Mouse (Mus musculus) liver, embryonic 14.5 days (tissue): ENCODE results near the gene Selenof. TPM values are rescaled to one million over a fixed set of nuclear protein-coding genes. Genes with fewer than 3 reads are reported as not detected.

Source experiments
- ATAC-seq: fragments of 200-750 bp; cut with Nextera tagmentation; 2 replicates; pipeline ENCODE4 v1.8.0; 2017; ENCODE audit warnings: moderate number of reproducible peaks, mild to moderate bottlenecking, moderate library complexity; ENCODE audit not compliant: insufficient read depth
- DNase-seq, 3 experiments: peaks; one replicate each; pipeline ENCODE4 v3.0.0-alpha.2; 2012 to 2013; ENCODE audit warnings: low read depth in 3 of 3, low spot score in 3 of 3
- H3K27ac ChIP-seq: fragments of 300-500 bp; sonication (generic); 2 replicates; pipeline ENCODE4 v1.5.1; 2014; ENCODE audit warnings: moderate library complexity, mild to moderate bottlenecking, control low read depth, inconsistent platforms
- H3K27me3 ChIP-seq: fragments of 300-500 bp; sonication (generic); 2 replicates; pipeline ENCODE4 v1.6.1; 2014; ENCODE audit warnings: mild to moderate bottlenecking, low read length, moderate library complexity; ENCODE audit not compliant: control insufficient read depth, insufficient read depth
- H3K36me3 ChIP-seq: fragments of 300-500 bp; sonication (generic); replicated peaks from 2 replicates; pipeline ENCODE4 v1.6.1; 2014; ENCODE audit warnings: low read depth; ENCODE audit not compliant: control insufficient read depth, insufficient read depth
- H3K4me1 ChIP-seq, 2 experiments: fragments of 200-500 bp in 1 of 2; fragments of 300-500 bp in 1 of 2; sonication (generic) in 1 of 2; replicated peaks; 2 replicates each; pipeline ENCODE4 v1.6.1; 2012 to 2014; ENCODE audit warnings: antibody characterized with exemption in 1 of 2, inconsistent platforms in 1 of 2, low read length in 1 of 2; ENCODE audit not compliant: control insufficient read depth in 2 of 2, insufficient read depth in 2 of 2
- H3K4me2 ChIP-seq: fragments of 300-500 bp; sonication (generic); 2 replicates; pipeline ENCODE4 v1.6.1; 2014; ENCODE audit warnings: low read depth, mild to moderate bottlenecking, control low read depth, moderate library complexity
- H3K4me3 ChIP-seq, 2 experiments: fragments of 200-500 bp in 1 of 2; fragments of 300-500 bp in 1 of 2; sonication (generic) in 1 of 2; 2 replicates each; pipeline ENCODE4 v1.5.1; 2012 to 2014; ENCODE audit warnings: low read depth in 2 of 2, low read length in 2 of 2, mild to moderate bottlenecking in 2 of 2, control low read depth in 1 of 2, inconsistent platforms in 1 of 2, moderate library complexity in 1 of 2; ENCODE audit not compliant: insufficient read depth in 1 of 2
- H3K9ac ChIP-seq: fragments of 300-500 bp; sonication (generic); replicated peaks from 2 replicates; pipeline ENCODE4 v1.6.1; 2014; ENCODE audit warnings: mild to moderate bottlenecking, control low read depth, moderate library complexity
- H3K9me3 ChIP-seq: fragments of 300-500 bp; sonication (generic); 2 replicates; pipeline ENCODE4 v1.6.1; 2016; ENCODE audit warnings: low read length, mixed read lengths; ENCODE audit not compliant: control insufficient read depth
- CTCF ChIP-seq: IDR thresholded peaks from 2 replicates; pipeline ENCODE4 v1.5.1; 2016; ENCODE audit warnings: antibody characterized with exemption, low read depth, control low read depth
- EP300 ChIP-seq: IDR thresholded peaks from 2 replicates; pipeline ENCODE4 v1.6.1; 2016; ENCODE audit warnings: antibody characterized with exemption, low read depth
- WGBS: fragments of 180-500 bp; shearing (Covaris S2); extraction: QIAGEN DNeasy Blood & Tissue Kit; methylation state at CpG from one replicate; pipeline ENCODE4 v1.1.7; 2014; ENCODE audit not compliant: insufficient replicate concordance; 5-methylcytosine and 5-hydroxymethylcytosine counted together
- polyA plus RNA-seq, 2 experiments: library from polyadenylated mRNA; depleted of rRNA in 1 of 2; stranded (reverse) in 1 of 2; unstranded in 1 of 2; fragments of >200 nt; fragmentation: Nextera tagmentation in 1 of 2; extraction: Ambion mirVana in 1 of 2; gene quantifications; 2 replicates each; pipeline versions ENCODE4 v1.2.1 to v1.2.3; 2012 to 2014

The Selenof gene
- polyA plus RNA-seq (2012; rRNA removed) (72.6 and 141 TPM in 2 replicates), polyA plus RNA-seq (2014; fragmentation: Nextera tagmentation; extraction: Ambion mirVana) (243 and 263 TPM in 2 replicates)

DNA sequence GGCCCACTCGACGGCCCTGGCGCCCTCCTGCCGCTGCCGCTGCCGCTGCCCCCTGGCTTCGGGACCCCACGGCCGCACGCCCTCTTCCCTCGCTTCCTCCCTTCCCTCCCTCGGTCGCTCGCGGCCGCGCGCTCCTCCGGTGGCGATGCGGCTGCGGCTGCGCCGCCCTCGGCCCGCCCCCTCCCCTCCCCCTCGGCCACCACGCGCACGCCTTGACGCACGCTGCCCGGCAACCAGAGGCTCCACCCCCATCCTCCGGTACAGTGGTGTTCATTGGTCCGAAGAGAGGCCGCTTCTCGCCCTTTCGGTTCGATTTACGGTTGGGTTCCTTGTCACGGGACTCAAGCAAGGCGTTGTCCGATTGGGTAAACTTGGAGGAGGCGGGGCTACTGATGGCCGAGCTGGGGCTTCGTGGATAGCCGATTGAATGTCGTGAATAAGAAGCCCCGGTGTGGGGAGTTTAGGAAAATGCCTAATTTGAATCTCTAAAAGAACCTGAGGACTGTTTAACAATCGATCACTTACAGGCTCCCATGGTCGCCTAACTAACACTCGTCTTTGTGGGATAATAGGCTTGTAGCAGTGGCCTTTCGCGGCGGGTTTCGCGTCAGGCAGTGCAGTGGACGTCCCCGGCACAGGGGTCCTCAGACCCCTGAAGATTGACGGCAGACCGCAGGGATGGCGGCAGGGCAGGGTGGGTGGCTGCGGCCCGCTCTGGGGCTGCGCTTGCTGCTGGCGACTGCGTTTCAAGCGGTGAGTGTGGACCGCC is at the start of gene Selenof, which contains the start of gene Hs2st1:
Selenof (plus strand) TSS at position 258 of the 769 bp plus-strand sequence.
Hs2st1 (minus strand) TSS at position 135 of the 769 bp plus-strand sequence.
- H3K4me1 ChIP-seq = peaks cover 8 to 16% of the 10 kb centered on the region in 2 experiments
- no peaks in the 10 kb centered on the region for H3K9me3 ChIP-seq
- no peaks in the 10 kb centered on the region for H3K27me3 ChIP-seq
- ATAC-seq = peak; percentile 95
- H3K4me3 ChIP-seq = peak within 1 kb of the TSS; percentile 85 to 87
- peak; percentile 100 for DNase-seq
- peak within 1 kb of the TSS; percentile 89 for H3K27ac ChIP-seq
- TF ChIP-seq EP300 (peak; percentile 78), CTCF (no peak)
- WGBS = 1% methylated on average over 67 of the region's 69 CpGs
- H3K9ac ChIP-seq = peak within 1 kb of the TSS; percentile 96
- H3K4me2 ChIP-seq = peak within 1 kb of the TSS; percentile 95
- H3K36me3 ChIP-seq = no peaks in the 10 kb centered on the region

DNA sequence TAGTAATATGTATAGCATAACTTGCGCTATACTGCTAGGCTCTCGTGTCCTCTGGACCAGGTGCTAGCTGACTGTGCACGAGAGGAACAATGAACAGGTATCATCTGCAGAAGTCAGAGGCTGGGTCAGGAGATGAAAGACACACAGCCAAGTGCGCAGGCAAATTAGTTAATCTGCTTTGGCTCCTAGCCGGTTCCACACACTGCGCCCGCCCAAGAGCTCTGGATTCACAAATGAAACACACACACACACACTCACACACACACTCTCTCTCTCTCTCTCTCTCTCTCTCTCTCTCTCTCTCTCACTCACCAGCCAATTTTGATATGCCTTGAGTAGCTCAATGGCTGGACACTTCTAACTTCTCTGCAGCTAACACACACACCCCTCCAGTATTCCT is 42.2 kb upstream of the Selenof start:
- TF ChIP-seq EP300 (no peak), CTCF (no peak)
- WGBS = 86% methylated on average over 7 of the region's 7 CpGs
- DNase-seq (no peak), ATAC-seq (no peak)
- Histone ChIP-seq H3K9ac (no peak overlapping the region), H3K27ac (no peak overlapping the region), H3K4me1 (peaks cover 0 to 3% of the 10 kb centered on the region in 2 experiments; a peak in 1 of 4 replicates), H3K9me3 (no peaks in the 10 kb centered on the region), H3K36me3 (no peaks in the 10 kb centered on the region), H3K4me3 (no peak overlapping the region), H3K27me3 (no peaks in the 10 kb centered on the region), H3K4me2 (no peak overlapping the region)

DNA sequence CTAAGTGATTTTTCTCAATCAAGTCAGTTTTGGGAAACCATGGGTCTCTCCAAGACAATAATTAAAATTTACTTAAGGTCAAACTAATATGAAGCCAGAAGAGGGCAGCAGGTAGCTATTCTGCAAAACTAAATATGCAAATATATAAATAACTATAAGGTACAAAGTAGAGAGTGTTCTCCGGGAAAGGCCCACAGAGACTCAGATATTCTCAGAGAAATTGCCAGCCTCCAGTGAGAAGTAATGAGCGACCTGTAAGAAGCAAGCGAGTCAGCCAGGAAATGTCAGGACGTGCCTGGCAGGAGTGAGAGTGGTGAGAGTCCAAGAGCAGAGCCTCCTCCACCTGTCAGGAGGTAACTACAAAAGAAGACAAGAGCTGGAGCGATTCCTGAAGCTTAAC is 39.1 kb upstream of the Selenof start:
- no peak overlapping the region for H3K9ac ChIP-seq
- TF ChIP-seq EP300 (no peak), CTCF (no peak)
- ATAC-seq = no peak
- DNase-seq = no peak
- H3K9me3 ChIP-seq = no peaks in the 10 kb centered on the region
- no peak overlapping the region for H3K4me3 ChIP-seq
- 55% methylated on average over 5 of the region's 5 CpGs for WGBS
- no peaks in the 10 kb centered on the region for H3K4me1 ChIP-seq
- no peak overlapping the region for H3K4me2 ChIP-seq
- no peaks in the 10 kb centered on the region for H3K36me3 ChIP-seq
- no peak overlapping the region for H3K27ac ChIP-seq
- no peaks in the 10 kb centered on the region for H3K27me3 ChIP-seq

DNA sequence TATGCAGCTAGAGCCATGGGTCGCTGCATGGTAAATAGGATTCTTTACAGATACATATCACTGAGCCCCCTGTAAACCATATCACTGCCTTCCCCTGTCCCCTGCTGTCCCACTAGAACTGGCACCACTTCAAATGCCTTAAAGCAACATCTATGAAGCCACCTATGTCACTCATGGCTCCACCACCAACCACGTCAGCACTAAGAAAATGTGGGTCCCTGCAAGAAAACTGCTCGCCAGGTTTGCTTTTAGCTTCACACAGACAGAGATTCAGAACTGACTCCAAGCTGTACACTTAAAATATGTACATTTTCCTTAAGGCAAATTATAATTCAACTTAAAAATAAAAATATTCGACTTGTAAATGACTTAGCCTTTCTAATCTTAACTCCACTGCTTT is 35.0 kb upstream of the Selenof start:
- Histone ChIP-seq H3K9me3 (no peaks in the 10 kb centered on the region), H3K4me1 (no peaks in the 10 kb centered on the region; a peak in 1 of 4 replicates), H3K27ac (no peak overlapping the region), H3K27me3 (no peaks in the 10 kb centered on the region), H3K4me2 (no peak overlapping the region), H3K4me3 (no peak overlapping the region), H3K9ac (no peak overlapping the region), H3K36me3 (no peaks in the 10 kb centered on the region)
- WGBS = 69% methylated on average over 4 of the region's 4 CpGs
- DNase-seq = no peak
- no peak for TF ChIP-seq EP300
- ATAC-seq = no peak

DNA sequence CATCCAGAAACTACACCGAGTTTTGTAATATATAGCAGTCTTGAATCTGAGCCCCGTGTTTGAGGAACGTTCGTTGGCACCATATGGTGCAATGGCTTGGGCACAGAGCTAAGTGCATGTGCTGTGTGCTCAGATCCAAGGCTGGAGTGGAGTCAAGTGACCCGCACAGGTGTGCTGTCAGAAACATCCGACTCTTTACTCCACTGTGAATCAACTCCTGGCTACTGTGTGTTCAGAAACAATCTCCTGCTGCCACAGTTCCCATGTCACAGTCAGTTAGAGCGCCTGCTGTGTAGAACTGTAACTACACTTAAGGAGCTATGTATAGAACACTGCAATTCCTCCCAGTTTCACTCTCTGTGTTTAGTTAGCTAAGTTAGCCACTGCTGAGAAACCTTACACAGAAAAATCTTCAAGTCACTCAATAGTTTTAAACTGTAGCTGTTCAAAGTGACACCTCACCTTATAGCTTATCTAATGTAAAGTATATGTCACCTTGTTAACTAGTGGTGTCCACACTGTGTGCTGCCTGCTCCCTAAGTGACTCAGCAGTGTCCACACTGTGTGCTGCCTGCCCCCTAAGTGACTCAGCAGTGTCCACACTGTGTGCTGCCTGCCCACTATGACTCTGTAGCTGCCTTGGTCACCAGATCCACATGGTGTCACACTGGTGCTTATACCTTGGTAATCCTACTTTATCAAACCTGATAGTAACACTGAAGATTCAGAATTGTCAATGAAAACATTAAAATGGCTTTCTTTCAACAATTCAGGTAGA is 32.8 kb upstream of the Selenof start:
- no peak for TF ChIP-seq EP300
- TF ChIP-seq CTCF = no peak
- no peaks in the 10 kb centered on the region for H3K9me3 ChIP-seq
- H3K27ac ChIP-seq = no peak overlapping the region
- H3K36me3 ChIP-seq = no peaks in the 10 kb centered on the region
- no peak overlapping the region for H3K4me3 ChIP-seq
- H3K4me1 ChIP-seq = peaks cover 0 to 2% of the 10 kb centered on the region in 2 experiments; a peak in 2 of 4 replicates
- DNase-seq = no peak
- peak; percentile 65 for ATAC-seq
- H3K27me3 ChIP-seq = no peaks in the 10 kb centered on the region
- no peak overlapping the region for H3K4me2 ChIP-seq
- H3K9ac ChIP-seq = no peak overlapping the region
- 68% methylated on average over 7 of the region's 7 CpGs for WGBS
